Mouse (Mus musculus) testis, adult 2 months (tissue): ENCODE measurements at regions not wholly inside any gene's neighbourhood (a gene's known extent, or its start where the extent isn't known, plus 50 kb on each side); places are given as distances from the start of the nearest gene placed in this dataset.

ENCODE experiments used
- CTCF ChIP-seq: fragments of 200-500 bp; IDR thresholded peaks from 2 replicates; pipeline ENCODE4 v1.5.1; 2012; ENCODE audit warnings: low read depth, mild to moderate bottlenecking, inconsistent platforms, low read length, moderate library complexity; ENCODE audit not compliant: control insufficient read depth, insufficient read depth, insufficient replicate concordance
- POLR2A ChIP-seq: fragments of 200-500 bp; IDR thresholded peaks from 2 replicates; pipeline ENCODE4 v1.6.1; 2012; ENCODE audit warnings: low read depth, mild to moderate bottlenecking, inconsistent platforms, low read length, moderate library complexity; ENCODE audit not compliant: control insufficient read depth

DNA sequence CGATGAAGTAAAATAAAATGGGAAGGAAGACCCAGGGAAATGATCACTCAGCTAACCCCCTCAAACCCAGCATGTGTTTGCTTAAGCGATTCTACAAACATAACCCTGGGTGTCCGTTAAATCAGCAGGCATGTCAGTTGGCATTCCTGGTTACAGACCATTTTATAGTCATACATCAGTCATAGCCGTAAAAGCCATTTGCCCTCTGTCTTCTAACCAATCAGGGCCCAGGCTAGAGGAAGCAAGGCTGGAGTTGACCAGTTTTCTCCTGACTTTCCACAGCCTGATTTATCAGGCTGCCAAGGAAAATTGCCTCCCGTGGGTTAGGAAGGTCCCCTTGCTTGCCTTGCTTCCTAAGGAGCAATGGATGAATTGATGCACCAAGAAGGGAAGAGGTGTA is 212.3 kb downstream of the Snx10 start:
- TF ChIP-seq POLR2A (no peak), CTCF (no peak)
